Mouse (Mus musculus): ENCODE measurements at regions not wholly inside any gene's neighbourhood (a gene's known extent, or its start where the extent isn't known, plus 50 kb on each side); places are given as distances from the start of the nearest gene placed in this dataset.

DNA sequence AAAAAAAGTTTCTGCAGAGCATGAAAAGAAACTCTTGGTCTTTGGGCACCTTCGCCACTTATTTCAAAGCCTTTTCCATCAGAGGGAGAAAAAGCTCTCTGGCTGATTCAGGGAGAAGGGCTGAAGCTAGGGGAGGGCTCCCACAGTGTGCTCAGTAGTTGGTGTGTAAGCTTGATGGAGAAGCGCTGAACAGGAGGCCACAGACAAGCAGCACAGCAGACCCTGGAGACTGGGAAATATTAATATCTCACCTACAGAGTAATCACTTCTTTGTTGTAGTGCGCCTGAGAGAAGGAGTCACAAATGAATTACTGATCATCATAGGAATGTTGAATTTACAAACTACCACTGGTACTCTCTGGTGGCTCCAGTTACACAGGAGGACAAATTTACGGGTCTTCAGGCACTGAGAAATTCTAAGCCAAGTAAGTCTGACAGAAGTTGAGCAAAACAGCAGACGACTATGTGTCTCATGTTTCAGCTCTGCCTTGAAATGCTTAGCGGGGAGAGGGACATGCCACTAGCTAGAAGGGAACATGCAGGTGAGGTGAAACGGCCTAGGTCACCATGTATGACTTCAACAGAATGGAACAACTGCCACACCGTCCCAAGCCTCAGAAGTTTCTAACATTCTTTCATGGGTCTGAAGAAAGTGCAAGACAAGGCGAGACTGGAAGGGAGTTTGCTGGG, 350.9 kb upstream of the Map3k7 start:
- no peak for DNase-seq (ENCODE audit: low spot score)

- DNase-seq (ENCODE audit: low spot score) = no peak
Measured at GRCm38 (mm10) chr4:31617572-31617971, 346.3 kb upstream of the Map3k7 start.

GRCm38 (mm10) chr4:31618026-31618425, 345.9 kb upstream of the Map3k7 start:
- DNase-seq (ENCODE audit: low spot score) = no peak

GRCm38 (mm10) chr4:31621205-31621604, 342.7 kb upstream of the Map3k7 start:
- DNase-seq (ENCODE audit: low spot score) = no peak

GRCm38 (mm10) chr4:31627053-31627452, 336.8 kb upstream of the Map3k7 start:
- no peak for DNase-seq (ENCODE audit: low spot score)

GRCm38 (mm10) chr4:31627777-31628176, 336.1 kb upstream of the Map3k7 start:
- no peak for DNase-seq (ENCODE audit: low spot score)

DNA sequence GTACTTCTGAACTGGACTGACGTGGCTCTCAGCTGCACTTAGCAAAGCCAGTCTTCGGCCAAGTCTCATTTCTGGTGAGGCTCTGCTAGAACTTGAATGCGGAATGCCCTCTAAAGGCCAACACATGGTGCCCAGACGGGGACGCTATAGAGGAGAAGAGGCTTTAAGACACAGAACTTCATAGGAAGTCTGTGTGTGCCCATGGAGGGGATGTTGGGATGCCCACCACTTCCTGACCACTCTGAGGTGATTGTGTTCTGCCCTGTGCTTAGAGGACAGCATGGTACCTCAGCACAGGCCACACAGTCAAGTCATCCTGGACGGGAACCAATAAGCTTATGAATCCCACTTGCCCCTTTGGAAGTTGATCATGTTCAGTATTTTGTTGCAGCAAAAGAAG, 325.3 kb upstream of the Map3k7 start:
- no peak for DNase-seq (ENCODE audit: low spot score)

GRCm38 (mm10) chr4:31642161-31642560, 321.7 kb upstream of the Map3k7 start:
- DNase-seq (ENCODE audit: low spot score) = no peak

DNA sequence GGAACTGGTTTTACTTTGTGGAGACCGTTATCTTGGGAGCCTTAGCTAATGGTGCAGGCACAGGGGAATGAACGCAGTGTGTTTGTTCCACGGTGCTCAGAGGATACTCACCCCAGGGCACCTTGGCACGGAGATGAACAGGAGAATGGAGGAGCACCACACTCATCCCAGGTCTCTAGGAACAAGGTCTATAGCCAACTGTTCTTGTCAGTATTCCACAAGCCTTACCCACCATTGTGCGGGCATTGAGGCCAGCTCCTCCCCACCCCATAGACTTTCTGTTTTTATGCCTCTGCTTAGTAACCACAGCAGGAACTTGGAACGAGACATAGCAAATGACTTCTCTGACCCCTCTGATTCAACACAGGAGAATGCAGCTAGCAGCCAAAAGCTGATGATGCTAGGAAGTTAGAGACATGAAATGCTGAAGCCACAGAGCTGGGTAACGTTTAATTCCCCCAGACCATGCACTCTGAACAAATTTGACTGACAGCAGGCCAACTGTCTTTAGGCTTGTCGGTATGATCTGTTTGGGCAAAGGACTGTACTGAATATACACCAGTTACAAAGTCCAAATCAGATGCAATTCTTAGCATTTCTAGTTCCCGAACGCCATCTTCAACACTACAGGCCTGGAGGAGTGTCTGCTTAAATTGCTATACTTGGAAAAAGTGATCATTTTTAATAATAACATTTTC, 321.2 kb upstream of the Map3k7 start:
- DNase-seq (ENCODE audit: low spot score) = no peak

DNA sequence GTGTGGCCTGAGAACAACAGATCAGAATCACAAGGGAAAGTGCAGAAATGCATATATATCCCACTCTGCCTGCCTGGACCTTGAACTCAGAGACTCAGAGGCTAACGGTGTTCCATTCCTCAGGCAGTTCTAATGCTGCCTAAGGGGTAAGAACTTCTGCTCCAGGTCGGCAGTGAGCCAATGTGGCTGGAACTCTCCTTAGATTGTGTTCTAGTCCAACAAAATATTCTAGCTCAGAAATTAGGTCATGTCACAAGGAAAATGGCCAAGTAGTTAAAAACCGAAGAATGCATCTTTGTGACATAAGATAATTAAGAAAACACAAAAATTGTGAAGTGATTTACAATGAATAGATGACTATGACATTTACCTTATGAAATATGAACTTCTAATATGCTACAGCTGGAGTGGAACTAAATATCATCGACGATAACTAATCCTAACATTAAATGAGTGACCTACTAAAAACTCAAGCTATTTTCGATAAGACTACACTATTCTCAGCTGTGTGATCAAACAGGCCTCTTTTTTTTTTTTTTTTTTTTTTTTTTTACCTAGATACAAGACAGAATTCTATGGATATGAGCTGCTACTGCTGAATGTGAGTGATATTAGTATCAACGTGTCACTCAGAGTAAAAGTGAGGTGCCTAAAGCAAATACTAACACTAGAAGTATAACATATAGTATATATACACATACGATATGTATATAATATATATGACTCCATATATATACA, 315.1 kb upstream of the Map3k7 start:
- DNase-seq (ENCODE audit: low spot score) = no peak

DNA sequence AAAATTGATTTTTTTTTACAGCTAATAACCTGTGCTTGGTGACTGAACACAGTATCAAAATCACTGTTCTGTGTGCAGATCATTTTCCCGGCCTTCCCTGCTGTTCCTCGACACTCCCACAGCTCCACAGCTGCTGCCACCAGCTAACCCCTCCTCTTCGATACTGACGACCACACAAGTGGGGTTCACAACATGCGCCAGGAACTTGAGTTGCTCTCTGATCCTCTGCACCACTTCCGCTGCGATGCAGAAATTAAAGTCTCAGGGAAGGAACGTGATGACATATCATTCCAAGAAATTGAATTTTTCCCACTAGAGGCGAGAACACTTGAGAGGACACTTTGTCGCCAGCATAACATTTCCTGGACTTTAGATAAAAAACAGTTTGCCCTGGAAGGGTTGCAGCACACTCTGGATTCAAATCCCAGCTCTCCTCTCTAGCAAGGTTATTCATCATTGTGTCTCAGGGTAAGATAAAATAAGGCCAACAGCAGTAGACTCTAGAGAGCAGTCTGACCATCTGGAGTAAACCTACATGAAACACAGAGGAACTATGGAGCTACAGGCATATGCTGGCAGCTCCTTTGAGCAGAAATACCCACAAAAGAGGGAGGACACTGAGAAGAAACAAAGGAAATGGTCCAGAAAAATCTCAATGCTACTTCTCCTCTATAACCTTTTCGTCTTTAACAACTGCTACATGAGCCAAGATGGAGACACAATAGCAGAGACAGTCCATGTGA, 308.4 kb upstream of the Map3k7 start:
- DNase-seq (ENCODE audit: low spot score) = no peak

DNA sequence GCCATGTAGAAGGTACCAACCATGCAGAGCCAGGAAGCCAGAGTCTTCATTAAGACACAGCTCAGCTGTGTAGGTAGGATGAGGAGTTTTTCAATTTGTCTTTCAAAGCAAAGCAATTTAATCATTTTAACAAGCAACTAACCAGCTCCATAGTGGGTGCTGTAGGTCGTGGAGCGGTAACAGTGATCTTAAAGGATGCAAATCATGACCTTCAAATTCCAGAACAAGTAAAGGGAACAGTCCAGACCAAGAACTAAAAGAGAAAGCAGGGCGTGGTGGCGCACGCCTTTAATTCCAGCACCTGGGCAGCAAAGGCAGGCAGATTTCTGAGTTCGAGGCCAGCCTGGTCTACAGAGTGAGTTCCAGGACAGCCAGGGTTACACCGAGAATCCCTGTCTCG, 307.8 kb upstream of the Map3k7 start:
- DNase-seq (ENCODE audit: low spot score) = no peak

GRCm38 (mm10) chr4:31658820-31659219, 305.1 kb upstream of the Map3k7 start:
- no peak for DNase-seq (ENCODE audit: low spot score)

DNA sequence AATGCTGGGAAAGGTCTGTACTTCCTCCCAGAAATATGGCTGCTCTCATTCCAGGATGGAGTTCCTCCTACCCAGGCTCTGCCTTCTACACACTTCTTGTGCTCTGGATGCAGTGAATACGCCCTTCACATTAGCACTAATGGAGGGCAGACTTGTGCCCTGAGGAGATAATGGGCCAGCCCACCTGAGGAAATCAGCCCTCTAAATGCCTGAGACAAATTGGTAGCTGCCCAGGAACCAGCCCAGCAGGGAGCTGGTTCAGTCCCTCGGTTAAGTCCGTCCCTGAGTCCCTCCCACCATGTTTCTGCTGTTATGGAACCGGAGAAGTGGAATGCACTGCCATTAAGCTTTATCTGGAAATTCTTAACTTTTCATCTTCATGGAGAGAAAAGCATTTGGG, 303.0 kb upstream of the Map3k7 start:
- no peak for DNase-seq (ENCODE audit: low spot score)

DNA sequence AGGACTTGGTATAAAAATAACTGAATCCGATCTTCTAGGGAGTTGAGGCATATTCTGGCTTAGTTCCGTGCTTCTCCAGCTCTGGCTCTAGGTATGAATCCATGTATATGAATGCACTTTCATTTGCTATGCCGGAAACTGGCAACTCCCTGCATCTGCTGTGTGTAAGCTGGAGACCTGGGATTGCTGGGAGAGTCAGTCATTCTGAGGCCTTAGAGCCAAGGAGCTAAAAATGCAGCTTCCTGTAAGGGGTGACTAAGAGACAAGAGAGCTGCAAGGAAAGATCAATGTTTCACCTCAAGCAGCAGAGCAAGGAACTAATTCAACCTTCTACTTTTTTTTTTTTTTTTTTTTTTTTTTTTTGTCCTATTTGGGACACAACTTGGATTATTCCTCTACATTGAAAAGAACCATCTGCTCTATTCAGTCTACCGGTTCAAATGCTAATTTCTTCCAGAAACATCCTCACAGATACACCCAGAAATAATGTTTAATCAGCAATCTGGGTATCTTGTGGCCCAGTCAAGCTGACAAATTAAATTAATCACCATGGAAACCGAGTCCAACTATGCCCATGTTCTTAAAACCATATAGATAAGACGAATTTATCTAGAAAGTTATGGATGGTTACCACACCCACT, 292.2 kb upstream of the Map3k7 start:
- DNase-seq (ENCODE audit: low spot score) = no peak

- no peak for DNase-seq (ENCODE audit: low spot score)
Measured at GRCm38 (mm10) chr4:31672171-31672841, 291.6 kb upstream of the Map3k7 start.

DNA sequence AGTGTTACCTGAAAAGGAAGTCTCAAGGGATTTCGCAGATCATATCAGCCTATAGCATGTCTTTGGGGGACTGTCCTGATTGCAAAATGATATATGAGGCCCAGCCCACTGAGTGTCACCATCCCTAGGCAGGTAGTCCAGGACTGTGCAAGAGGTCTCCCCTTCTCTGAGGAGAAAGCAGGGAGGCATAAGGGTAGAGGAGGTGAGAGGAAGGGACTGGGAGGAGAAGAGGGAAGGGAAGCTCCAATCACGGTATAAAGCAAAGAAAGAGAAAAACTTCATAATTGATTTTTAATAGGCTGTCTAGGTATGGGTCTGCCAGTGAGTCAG, 291.1 kb upstream of the Map3k7 start:
- DNase-seq (ENCODE audit: low spot score) = no peak

DNA sequence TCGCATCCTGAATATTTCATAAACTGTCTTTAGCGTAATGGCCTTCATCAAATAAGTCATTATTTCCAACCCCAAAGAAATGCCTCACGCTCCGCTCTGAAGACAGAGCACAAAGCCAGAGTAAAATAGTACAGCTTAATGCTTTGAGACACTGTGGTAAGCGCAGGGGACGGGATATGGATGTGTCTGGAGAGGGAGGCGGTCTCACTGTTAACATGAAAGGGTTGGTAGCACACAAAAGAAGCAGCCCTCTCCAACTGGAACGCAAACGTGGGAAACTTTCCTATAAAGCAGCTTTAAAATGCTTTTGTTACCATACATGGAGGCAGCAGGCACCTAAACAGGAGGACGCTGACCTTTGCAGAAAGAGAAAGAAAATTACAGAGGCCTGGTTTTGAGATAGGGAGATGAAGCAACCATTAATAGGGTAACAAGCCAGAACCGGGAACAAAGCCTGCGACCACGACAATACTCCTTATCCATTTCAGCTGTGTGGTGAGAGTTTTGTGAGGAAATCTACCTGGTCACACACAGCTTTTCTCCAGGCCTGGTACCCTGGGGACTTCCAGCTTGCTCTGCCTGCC, 284.8 kb upstream of the Map3k7 start:
- no peak for DNase-seq (ENCODE audit: low spot score)

DNA sequence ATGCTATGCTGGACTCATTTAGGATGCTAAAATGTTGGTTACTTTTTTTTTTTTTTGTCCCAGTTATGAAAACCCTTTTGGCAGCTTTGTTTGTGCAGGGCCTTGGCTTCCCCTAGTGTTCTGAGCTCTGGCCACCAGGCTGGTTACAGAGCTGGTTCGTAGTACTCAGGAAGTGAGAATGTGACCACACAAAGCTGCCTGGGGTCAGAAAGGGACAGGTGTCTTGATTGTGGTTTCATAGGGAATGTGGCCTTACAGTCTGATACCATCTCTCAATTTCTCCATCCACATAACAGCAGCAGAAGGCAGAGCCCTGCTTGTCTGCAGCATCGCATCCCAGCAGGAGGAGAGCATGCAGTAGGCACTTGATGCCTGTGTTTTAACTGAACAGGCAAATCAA, 282.9 kb upstream of the Map3k7 start:
- DNase-seq (ENCODE audit: low spot score) = no peak

- no peak for DNase-seq (ENCODE audit: low spot score)
Measured at GRCm38 (mm10) chr4:31689083-31689482, 274.8 kb upstream of the Map3k7 start.

Measured in T-cell, adult 2 months (primary cell).